Mouse (Mus musculus): ENCODE measurements around the gene Fuz. TPM values are rescaled to one million over a fixed set of nuclear protein-coding genes. Genes with fewer than 3 reads are reported as not detected.

Fuz gene
- polyA plus RNA-seq, 1 experiment from 2014 or later = 11.1 TPM

DNA sequence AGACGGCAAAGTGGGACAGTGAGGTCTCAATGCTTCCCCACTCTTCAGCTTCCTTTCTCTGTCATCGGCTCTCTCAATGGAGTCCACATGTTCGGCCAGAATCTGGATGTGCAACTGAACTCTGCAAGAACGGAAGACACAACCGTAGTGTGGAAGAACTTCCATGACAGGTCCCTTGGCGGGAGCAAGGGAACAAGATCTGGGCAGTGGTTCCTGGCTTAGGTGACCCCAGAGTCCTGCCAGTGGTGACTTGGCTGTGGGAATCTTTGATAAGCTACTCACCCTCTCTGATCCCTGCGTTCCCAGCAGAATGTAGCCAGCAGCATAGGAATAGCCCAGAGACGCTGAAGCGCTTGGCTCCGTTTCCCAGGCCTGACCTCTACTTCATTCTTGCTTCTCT lies 620 bp downstream of the Fuz start:
- WGBS = 38% methylated on average over 10 of the region's 10 CpGs
- Histone ChIP-seq H3K27ac (ENCODE audit: low read depth, low read length) (0 out of 2 replicates have a peak overlapping the region, but pooled peaks have one; percentile 16), H3K4me2 (replicated peaks; ENCODE audit: low read depth) (peak overlapping the region; percentile 86), H3K4me3 (ENCODE audit: low read depth, low read length) (peak overlapping the region; percentile 49), H3K27me3 (replicated peaks; ENCODE audit: control insufficient read depth, insufficient read depth, low read length) (no peaks in the 10 kb centered on the region), H3K9ac (ENCODE audit: low read depth, low read length) (peak overlapping the region; percentile 61), H3K4me1 (replicated peaks; ENCODE audit: control insufficient read depth, insufficient read depth, low read length) (no peaks in the 10 kb centered on the region), H3K9me3 (ENCODE audit: control insufficient read depth) (no peaks in the 10 kb centered on the region), H3K36me3 (ENCODE audit: control insufficient read depth, insufficient read depth) (peaks cover 17% of the 10 kb centered on the region)
- no peak for ATAC-seq
- TF ChIP-seq CTCF (IDR thresholded peaks at IDR 0.05; ENCODE audit: low read depth) = no peak

DNA sequence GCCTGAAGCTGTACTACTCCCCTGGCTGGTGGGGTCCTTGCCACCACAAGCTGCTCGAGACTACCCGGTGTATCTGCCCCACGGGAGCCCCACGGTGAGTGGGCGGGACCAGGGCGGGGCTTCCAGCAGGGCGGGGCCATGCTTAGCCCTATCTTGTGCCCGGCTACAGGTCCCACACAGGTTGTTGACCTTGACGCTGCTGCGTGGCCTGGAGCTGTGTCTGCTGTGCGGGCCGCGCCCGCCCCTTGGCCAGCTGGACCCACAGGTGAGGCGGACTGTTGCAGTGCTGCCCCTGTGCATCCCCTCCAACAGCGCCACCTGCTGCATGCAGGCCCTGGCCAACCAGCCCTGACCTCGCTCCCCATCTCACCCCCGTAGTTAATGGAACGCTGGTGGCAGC lies 2.7 kb downstream of the Fuz start:
- Histone ChIP-seq H3K4me3 (ENCODE audit: low read depth, low read length) (no peak overlapping the region), H3K4me2 (replicated peaks; ENCODE audit: low read depth) (peak overlapping the region; percentile 51), H3K36me3 (ENCODE audit: control insufficient read depth, insufficient read depth) (peaks cover 23% of the 10 kb centered on the region), H3K9me3 (ENCODE audit: control insufficient read depth) (no peaks in the 10 kb centered on the region), H3K4me1 (replicated peaks; ENCODE audit: control insufficient read depth, insufficient read depth, low read length) (no peaks in the 10 kb centered on the region), H3K27ac (ENCODE audit: low read depth, low read length) (no peak overlapping the region), H3K9ac (ENCODE audit: low read depth, low read length) (no peak overlapping the region), H3K27me3 (replicated peaks; ENCODE audit: control insufficient read depth, insufficient read depth, low read length) (no peaks in the 10 kb centered on the region)
- TF ChIP-seq CTCF (IDR thresholded peaks at IDR 0.05; ENCODE audit: low read depth) = peak; percentile 72
- 27% methylated on average over 19 of the region's 19 CpGs for WGBS
- peak; percentile 29; the same call in 1 of the 2 replicates for ATAC-seq

DNA sequence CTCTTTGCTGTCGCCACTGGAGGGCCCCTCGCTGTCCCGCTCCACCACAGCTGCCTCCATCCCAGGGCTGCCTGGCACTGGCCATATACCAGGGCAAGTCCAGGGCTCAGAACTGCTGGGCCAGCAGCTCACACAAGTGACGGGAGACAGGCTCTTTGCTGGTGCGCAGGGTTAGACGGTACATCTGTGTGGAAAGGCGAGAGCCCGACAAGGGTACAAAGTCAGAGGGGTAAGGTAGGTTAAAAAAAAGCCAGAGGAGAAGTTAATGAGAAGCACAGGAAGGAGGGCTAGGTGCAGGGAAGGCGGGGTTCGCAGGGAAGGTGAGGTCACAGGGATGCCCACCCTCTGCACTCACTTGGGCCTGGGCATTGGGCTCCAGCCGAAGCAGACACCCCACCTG lies 4.8 kb downstream of the Fuz start:
- peaks cover 43% of the 10 kb centered on the region for H3K36me3 ChIP-seq (ENCODE audit: control insufficient read depth, insufficient read depth)
- no peak for ATAC-seq
- no peak overlapping the region for H3K4me2 ChIP-seq (replicated peaks; ENCODE audit: low read depth)
- no peaks in the 10 kb centered on the region for H3K4me1 ChIP-seq (replicated peaks; ENCODE audit: control insufficient read depth, insufficient read depth, low read length)
- TF ChIP-seq CTCF (IDR thresholded peaks at IDR 0.05; ENCODE audit: low read depth) = no peak
- H3K9ac ChIP-seq (ENCODE audit: low read depth, low read length) = no peak overlapping the region
- 88% methylated on average over 11 of the region's 11 CpGs for WGBS
- no peaks in the 10 kb centered on the region for H3K9me3 ChIP-seq (ENCODE audit: control insufficient read depth)
- no peak overlapping the region for H3K27ac ChIP-seq (ENCODE audit: low read depth, low read length)
- no peak overlapping the region for H3K4me3 ChIP-seq (ENCODE audit: low read depth, low read length)
- H3K27me3 ChIP-seq (replicated peaks; ENCODE audit: control insufficient read depth, insufficient read depth, low read length) = no peaks in the 10 kb centered on the region

DNA sequence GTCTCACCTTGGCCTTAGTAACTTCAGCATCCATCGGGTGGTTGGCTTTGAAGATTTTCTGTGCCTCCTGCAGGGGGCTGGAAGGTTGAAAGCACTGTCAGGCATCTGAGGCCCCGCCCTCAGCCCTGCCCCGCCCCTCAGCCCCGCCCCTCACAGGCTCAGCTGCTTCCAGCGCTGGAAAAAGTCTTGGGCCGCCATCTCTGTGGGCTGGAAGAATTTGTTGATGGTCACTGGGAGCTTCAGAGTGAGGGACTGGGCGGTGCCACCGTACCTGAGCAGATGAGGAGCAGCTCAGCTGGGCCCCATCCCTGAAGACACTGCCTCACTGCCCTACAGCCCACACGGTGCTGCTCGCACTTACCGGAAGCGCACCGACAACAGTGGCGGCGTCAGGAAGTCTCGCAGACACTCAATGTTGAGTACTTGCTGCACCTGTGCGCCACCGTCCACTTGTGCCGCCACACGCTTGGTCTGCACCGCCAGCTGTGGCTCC lies 5.4 kb downstream of the Fuz start:
- WGBS = 11% methylated on average over 21 of the region's 21 CpGs
- no peaks in the 10 kb centered on the region for H3K27me3 ChIP-seq (replicated peaks; ENCODE audit: control insufficient read depth, insufficient read depth, low read length)
- no peak overlapping the region for H3K9ac ChIP-seq (ENCODE audit: low read depth, low read length)
- peak overlapping the region; percentile 54 for H3K27ac ChIP-seq (ENCODE audit: low read depth, low read length)
- no peaks in the 10 kb centered on the region for H3K4me1 ChIP-seq (replicated peaks; ENCODE audit: control insufficient read depth, insufficient read depth, low read length)
- H3K4me3 ChIP-seq (ENCODE audit: low read depth, low read length) = peak overlapping the region; percentile 30
- peaks cover 50% of the 10 kb centered on the region for H3K36me3 ChIP-seq (ENCODE audit: control insufficient read depth, insufficient read depth)
- ATAC-seq = peak; percentile 48
- H3K4me2 ChIP-seq (replicated peaks; ENCODE audit: low read depth) = peak overlapping the region; percentile 65
- H3K9me3 ChIP-seq (ENCODE audit: control insufficient read depth) = no peaks in the 10 kb centered on the region
- peak; percentile 58 for TF ChIP-seq CTCF (IDR thresholded peaks at IDR 0.05; ENCODE audit: low read depth)

DNA sequence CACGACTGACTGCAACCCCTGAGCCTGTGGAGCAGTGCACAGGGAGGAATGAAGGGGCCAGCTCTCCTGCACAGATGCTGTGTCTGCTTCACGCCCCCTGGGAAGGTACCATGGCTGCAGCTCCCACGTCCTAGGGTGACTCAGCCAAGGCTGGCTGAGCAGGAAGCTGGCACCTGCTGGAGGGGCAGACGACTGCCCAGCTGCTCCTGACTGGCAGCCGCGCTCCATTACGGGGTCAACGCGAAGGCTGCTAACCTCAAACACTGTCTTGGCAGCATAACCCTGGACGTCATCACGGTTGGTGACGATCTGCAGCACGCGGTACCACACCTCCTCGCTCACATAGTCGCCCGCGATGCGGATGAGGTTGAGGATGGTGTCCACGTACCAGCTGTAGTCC lies 9.6 kb downstream of the Fuz start:
- Histone ChIP-seq H3K4me1 (replicated peaks; ENCODE audit: control insufficient read depth, insufficient read depth, low read length) (no peaks in the 10 kb centered on the region), H3K36me3 (ENCODE audit: control insufficient read depth, insufficient read depth) (peaks cover 80% of the 10 kb centered on the region), H3K9ac (ENCODE audit: low read depth, low read length) (no peak overlapping the region), H3K4me2 (replicated peaks; ENCODE audit: low read depth) (no peak overlapping the region), H3K27me3 (replicated peaks; ENCODE audit: control insufficient read depth, insufficient read depth, low read length) (no peaks in the 10 kb centered on the region), H3K9me3 (ENCODE audit: control insufficient read depth) (no peaks in the 10 kb centered on the region), H3K4me3 (ENCODE audit: low read depth, low read length) (no peak overlapping the region), H3K27ac (ENCODE audit: low read depth, low read length) (no peak overlapping the region)
- no peak for ATAC-seq
- WGBS = 93% methylated on average over 20 of the region's 20 CpGs
- no peak for TF ChIP-seq CTCF (IDR thresholded peaks at IDR 0.05; ENCODE audit: low read depth)

DNA sequence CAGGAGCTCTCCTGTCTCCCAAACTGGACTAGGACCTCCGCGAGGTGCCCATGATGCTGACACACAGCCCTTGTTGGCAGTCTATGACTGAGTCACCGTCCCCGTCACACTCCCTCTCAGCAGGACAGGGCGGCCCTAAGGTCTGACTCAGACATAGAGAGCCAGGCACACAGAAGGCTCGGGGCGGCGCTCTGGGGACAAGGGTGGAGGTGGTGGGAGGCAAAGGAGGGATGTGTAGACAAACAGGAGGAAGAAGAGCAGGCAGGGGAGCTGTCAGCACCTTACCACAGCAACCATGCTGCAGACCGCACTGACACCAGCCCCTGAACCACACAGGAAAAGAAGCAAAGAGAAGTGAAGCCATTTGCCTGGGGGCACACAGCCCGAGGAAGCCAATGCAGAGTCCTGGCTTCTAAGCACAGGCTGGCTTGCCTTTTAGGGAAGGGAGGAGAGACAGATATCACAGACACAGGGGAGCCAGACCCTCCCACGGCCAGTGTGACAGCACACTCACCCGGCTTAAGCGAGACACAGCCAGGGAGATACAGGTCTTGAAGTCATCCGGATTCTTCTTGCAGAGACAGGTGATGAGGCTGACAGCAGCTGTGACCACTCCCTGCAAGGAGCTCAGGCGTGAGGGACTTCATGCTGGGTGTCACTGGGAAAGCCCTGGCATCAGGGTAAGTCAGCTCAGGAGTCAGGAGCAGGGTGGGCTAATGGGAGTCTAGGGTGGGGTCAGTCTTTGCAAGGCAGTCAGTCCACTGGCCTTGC lies 13.0 kb downstream of the Fuz start:
- 89% methylated on average over 15 of the region's 15 CpGs for WGBS
- TF ChIP-seq CTCF (IDR thresholded peaks at IDR 0.05; ENCODE audit: low read depth) = no peak

More for the DNA sequence above, 13.0 kb downstream of the Fuz start:
- H3K27me3 ChIP-seq (replicated peaks; ENCODE audit: control insufficient read depth, insufficient read depth, low read length) = no peaks in the 10 kb centered on the region
- no peak overlapping the region for H3K4me3 ChIP-seq (ENCODE audit: low read depth, low read length)
- H3K4me2 ChIP-seq (replicated peaks; ENCODE audit: low read depth) = no peak overlapping the region
- no peak for ATAC-seq
- H3K27ac ChIP-seq (ENCODE audit: low read depth, low read length) = no peak overlapping the region
- peaks cover 91% of the 10 kb centered on the region for H3K36me3 ChIP-seq (ENCODE audit: control insufficient read depth, insufficient read depth)
- no peaks in the 10 kb centered on the region for H3K4me1 ChIP-seq (replicated peaks; ENCODE audit: control insufficient read depth, insufficient read depth, low read length)
- no peak overlapping the region for H3K9ac ChIP-seq (ENCODE audit: low read depth, low read length)
- H3K9me3 ChIP-seq (ENCODE audit: control insufficient read depth) = no peaks in the 10 kb centered on the region

Data from intestine, postnatal 0 days (tissue).